9 mouse cellular contexts compared by ENCODE assay signal in the genomic region with DNA sequence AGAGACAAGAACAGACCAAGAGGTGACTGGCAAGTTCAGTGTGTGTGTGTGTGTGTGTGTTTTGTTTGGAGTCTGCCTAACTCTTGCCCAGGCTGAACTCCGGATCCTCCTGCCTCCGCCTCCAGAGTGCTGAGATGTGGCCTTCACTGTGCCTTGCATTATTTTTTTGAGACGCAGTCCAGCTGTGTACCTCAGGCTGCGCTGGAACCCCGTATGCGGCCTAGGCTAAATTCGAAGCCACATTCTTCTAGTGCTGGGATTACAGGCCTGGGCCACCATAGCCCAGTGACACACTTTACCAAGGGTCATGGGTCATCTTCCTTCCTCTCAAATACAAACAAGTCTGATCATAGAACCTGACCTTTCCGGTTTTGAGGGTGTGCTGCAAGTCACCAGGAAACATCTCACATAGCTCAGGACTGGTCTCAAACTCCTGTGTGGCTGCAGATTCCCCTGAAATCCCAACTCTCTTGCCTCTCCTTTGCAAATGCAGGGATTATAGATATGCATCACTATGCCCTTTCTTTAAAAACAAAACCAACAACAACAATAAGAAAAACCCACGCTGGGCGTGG. TPM values are rescaled to one million over a fixed set of nuclear protein-coding genes. Genes with fewer than 3 reads are reported as not detected.
A peak's percentile ranks its signal among the peaks of the same experiment; 100 is the strongest.
DNase-seq lines count a peak whose midpoint lies in the region; ATAC-seq and TF ChIP-seq lines count a peak whose summit lies in the region.
"Had no signal": no experiment of that assay in that cellular context is flagged by ENCODE, and none has a peak within 500 bp of the region (broad histone marks: within the 10 kb centered on the region; RNA-seq: fewer than 3 reads in every experiment).

No protein-coding gene starts in this region.

- TF ChIP-seq CTCF in liver, adult 2 months (IDR thresholded peaks at IDR 0.05; ENCODE audit: low read depth, low read length) = no peak

- ATAC-seq in intestine, embryonic 14.5 days (replicated peaks; ENCODE audit: low FRiP score, low TSS enrichment, low read depth) = no peak
- no peak for ATAC-seq in neural tube, embryonic 12.5 days (ENCODE audit: low FRiP score, low read depth)
- no peak for ATAC-seq in megakaryocyte-erythroid progenitor cell, adult 5-6 weeks (replicated peaks; ENCODE audit: low FRiP score, low TSS enrichment, poor library complexity, severe bottlenecking)
- no peak for ATAC-seq in CD4-positive, CD25-positive, alpha-beta regulatory T cell, adult 4 months

- TF ChIP-seq POLR2A in liver, adult 2 months (IDR thresholded peaks at IDR 0.05; ENCODE audit: extremely low read depth, insufficient read depth, low read length) = no peak

- no peaks in the 10 kb centered on the region for H3K27me3 ChIP-seq in liver, adult 2 months (ENCODE audit: control insufficient read depth, insufficient read depth, low read length)
- H3K27me3 ChIP-seq in embryonic facial prominence, embryonic 10.5 days (replicated peaks; ENCODE audit: low read depth, poor library complexity, severe bottlenecking) = no peaks in the 10 kb centered on the region
- H3K27me3 ChIP-seq in intestine, embryonic 14.5 days (replicated peaks; ENCODE audit: control insufficient read depth, insufficient read depth, low read length) = no peaks in the 10 kb centered on the region
- no peaks in the 10 kb centered on the region for H3K27me3 ChIP-seq in neural tube, embryonic 12.5 days (replicated peaks)

- no peaks in the 10 kb centered on the region for H3K9me3 ChIP-seq in embryonic facial prominence, embryonic 10.5 days
- H3K9me3 ChIP-seq in intestine, embryonic 14.5 days (ENCODE audit: control insufficient read depth, low read length) = no peaks in the 10 kb centered on the region
- no peaks in the 10 kb centered on the region for H3K9me3 ChIP-seq in neural tube, embryonic 12.5 days

- H3K4me2 ChIP-seq in intestine, embryonic 14.5 days (ENCODE audit: low read length) = peak overlapping the region; percentile 93
- H3K4me2 ChIP-seq in neural tube, embryonic 12.5 days (replicated peaks) = peak overlapping the region; percentile 92

- DNase-seq in liver, adult 2 months (ENCODE audit: extremely low read depth, low read depth, low spot score) = peak; percentile 86
- DNase-seq in liver = no peak
- DNase-seq in embryonic facial prominence, embryonic 10.5 days (ENCODE audit: low spot score) = no peak
- DNase-seq in intestine, embryonic 14.5 days (ENCODE audit: low spot score) = no peak
- no peak for DNase-seq in adrenal gland, adult 18-20 months (ENCODE audit: low spot score in 2 of 2)
- DNase-seq: thymus, postnatal 36 days had no signal

- peaks cover 17% of the 10 kb centered on the region for H3K36me3 ChIP-seq in liver, adult 2 months (ENCODE audit: control insufficient read depth, insufficient read depth, low read length)
- peaks cover 44% of the 10 kb centered on the region for H3K36me3 ChIP-seq in embryonic facial prominence, embryonic 10.5 days (replicated peaks)
- peaks cover 44% of the 10 kb centered on the region for H3K36me3 ChIP-seq in intestine, embryonic 14.5 days (ENCODE audit: control insufficient read depth, insufficient read depth, low read length)
- H3K36me3 ChIP-seq in neural tube, embryonic 12.5 days = peaks cover 39% of the 10 kb centered on the region

- H3K9ac ChIP-seq in liver, adult 2 months (ENCODE audit: low read depth, low read length) = peak overlapping the region; percentile 88
- H3K9ac ChIP-seq in intestine, embryonic 14.5 days (ENCODE audit: low read length) = peak overlapping the region; percentile 90
- peak overlapping the region; percentile 96 for H3K9ac ChIP-seq in neural tube, embryonic 12.5 days

- H3K4me3 ChIP-seq in liver, adult 2 months (ENCODE audit: insufficient read depth, low read depth, low read length) = peak overlapping the region; percentile 82
- peak overlapping the region; percentile 85 for H3K4me3 ChIP-seq in embryonic facial prominence, embryonic 10.5 days
- peak overlapping the region; percentile 89 for H3K4me3 ChIP-seq in intestine, embryonic 14.5 days (ENCODE audit: low read depth, low read length)
- H3K4me3 ChIP-seq in neural tube, embryonic 12.5 days = peak overlapping the region; percentile 79

- 27% methylated on average over 10 of the region's 10 CpGs for WGBS in liver, adult 2 months
- WGBS in embryonic facial prominence, embryonic 10.5 days = 77% methylated on average over 10 of the region's 10 CpGs
- 58% methylated on average over 10 of the region's 10 CpGs for WGBS in intestine, embryonic 14.5 days
- 81% methylated on average over 10 of the region's 10 CpGs for WGBS in neural tube, embryonic 12.5 days

- H3K27ac ChIP-seq in liver, adult 2 months (replicated peaks; ENCODE audit: insufficient read depth, low read depth, low read length) = peak overlapping the region; percentile 83
- H3K27ac ChIP-seq in embryonic facial prominence, embryonic 10.5 days (replicated peaks) = peak overlapping the region; percentile 91
- H3K27ac ChIP-seq in intestine, embryonic 14.5 days (ENCODE audit: low read depth) = peak overlapping the region; percentile 71
- 0 out of 2 replicates have a peak overlapping the region, but pooled peaks have one; percentile 33 for H3K27ac ChIP-seq in neural tube, embryonic 12.5 days

- peaks cover 13% of the 10 kb centered on the region; the same call in 1 of the 2 replicates for H3K4me1 ChIP-seq in liver, adult 2 months (ENCODE audit: control insufficient read depth, insufficient read depth, low read length)
- peaks cover 12% of the 10 kb centered on the region for H3K4me1 ChIP-seq in embryonic facial prominence, embryonic 10.5 days
- H3K4me1 ChIP-seq in intestine, embryonic 14.5 days (replicated peaks; ENCODE audit: control insufficient read depth, insufficient read depth, low read length) = peaks cover 7% of the 10 kb centered on the region; the same call in 1 of the 2 replicates
- H3K4me1 ChIP-seq in neural tube, embryonic 12.5 days = peaks cover 9% of the 10 kb centered on the region

- H3K79me2 ChIP-seq in liver, adult 2 months (ENCODE audit: control insufficient read depth, insufficient read depth, low read length) = no peaks in the 10 kb centered on the region

RNA-seq across cellular contexts. Expression of gene Ubxn1, which starts 1.1 kb away (rescaled TPM):
- total RNA-seq in liver, adult 2 months (2014; rRNA removed) = 82.7 and 88.4 TPM in 2 replicates
- 128 and 133 TPM in 2 replicates for polyA plus RNA-seq in liver, adult 2 months (2012; rRNA removed)
- 218 and 220 TPM in 2 replicates for polyA plus RNA-seq in embryonic facial prominence, embryonic 10.5 days (2016; fragmentation: Nextera tagmentation; extraction: Ambion mirVana)
- 162 and 166 TPM in 2 replicates for polyA plus RNA-seq in intestine, embryonic 14.5 days (2014; fragmentation: Nextera tagmentation; extraction: Ambion mirVana)
- polyA plus RNA-seq in neural tube, embryonic 12.5 days (2016; fragmentation: Nextera tagmentation; extraction: Ambion mirVana) = 186 and 193 TPM in 2 replicates
- 100 to 1,000 TPM; 178 to 202 TPM for total RNA-seq in adrenal gland, adult 18-20 months (2021)
- total RNA-seq in megakaryocyte-erythroid progenitor cell, adult 5-6 weeks (2014; fragmentation: Nextera tagmentation) = 148 and 194 TPM in 2 replicates
- 235 and 295 TPM in 2 replicates for total RNA-seq in megakaryocyte-erythroid progenitor cell, adult 5-6 weeks (2017)
- 10 to 100 TPM; 65.0 to 70.2 TPM for polyA plus RNA-seq in CD4-positive, CD25-positive, alpha-beta regulatory T cell, adult 4 months (2017; shearing (Covaris generic))

RNA-seq across cellular contexts. Expression of gene Uqcc3, which starts 8.4 kb away (rescaled TPM):
- 21.3 and 27.7 TPM in 2 replicates for total RNA-seq in liver, adult 2 months (2014; rRNA removed)
- polyA plus RNA-seq in liver, adult 2 months (2012; rRNA removed) = 32.6 and 38.8 TPM in 2 replicates
- polyA plus RNA-seq in embryonic facial prominence, embryonic 10.5 days (2016; fragmentation: Nextera tagmentation; extraction: Ambion mirVana) = 59.0 and 62.0 TPM in 2 replicates
- polyA plus RNA-seq in intestine, embryonic 14.5 days (2014; fragmentation: Nextera tagmentation; extraction: Ambion mirVana) = 57.1 and 63.9 TPM in 2 replicates
- polyA plus RNA-seq in neural tube, embryonic 12.5 days (2016; fragmentation: Nextera tagmentation; extraction: Ambion mirVana) = 62.2 and 66.0 TPM in 2 replicates
- 10 to 100 TPM; 55.2 to 65.6 TPM for total RNA-seq in adrenal gland, adult 18-20 months (2021)
- total RNA-seq in megakaryocyte-erythroid progenitor cell, adult 5-6 weeks (2014; fragmentation: Nextera tagmentation) = 46.7 and 54.1 TPM in 2 replicates
- 73.3 and 94.5 TPM in 2 replicates for total RNA-seq in megakaryocyte-erythroid progenitor cell, adult 5-6 weeks (2017)
- 10 to 100 TPM; 80.7 to 88.3 TPM for polyA plus RNA-seq in CD4-positive, CD25-positive, alpha-beta regulatory T cell, adult 4 months (2017; shearing (Covaris generic))

RNA-seq across cellular contexts. Expression of gene Lbhd1, which starts 11.2 kb away (rescaled TPM):
- total RNA-seq in liver, adult 2 months (2014; rRNA removed) = 2.5 and 3.4 TPM in 2 replicates
- polyA plus RNA-seq in liver, adult 2 months (2012; rRNA removed) = 1.2 and 1.3 TPM in 2 replicates
- polyA plus RNA-seq in embryonic facial prominence, embryonic 10.5 days (2016; fragmentation: Nextera tagmentation; extraction: Ambion mirVana) = 115 and 118 TPM in 2 replicates
- 78.6 and 79.2 TPM in 2 replicates for polyA plus RNA-seq in intestine, embryonic 14.5 days (2014; fragmentation: Nextera tagmentation; extraction: Ambion mirVana)
- 63.3 and 89.5 TPM in 2 replicates for polyA plus RNA-seq in neural tube, embryonic 12.5 days (2016; fragmentation: Nextera tagmentation; extraction: Ambion mirVana)
- 1 to 10 TPM; 6.4 to 7.1 TPM for total RNA-seq in adrenal gland, adult 18-20 months (2021)
- 27.8 and 35.8 TPM in 2 replicates for total RNA-seq in megakaryocyte-erythroid progenitor cell, adult 5-6 weeks (2014; fragmentation: Nextera tagmentation)
- total RNA-seq in megakaryocyte-erythroid progenitor cell, adult 5-6 weeks (2017) = 18.0 and 18.4 TPM in 2 replicates
- polyA plus RNA-seq in CD4-positive, CD25-positive, alpha-beta regulatory T cell, adult 4 months (2017; shearing (Covaris generic)) = 10 to 100 TPM; 58.1 to 77.2 TPM

RNA-seq across cellular contexts. Expression of gene Gm49403, which starts 11.4 kb away (rescaled TPM):
- total RNA-seq in liver, adult 2 months (2014; rRNA removed) = not detected in 2 replicates
- polyA plus RNA-seq in liver, adult 2 months (2012; rRNA removed) = not detected in 2 replicates
- polyA plus RNA-seq in embryonic facial prominence, embryonic 10.5 days (2016; fragmentation: Nextera tagmentation; extraction: Ambion mirVana) = not detected in 2 replicates
- polyA plus RNA-seq in intestine, embryonic 14.5 days (2014; fragmentation: Nextera tagmentation; extraction: Ambion mirVana) = not detected in 2 replicates
- not detected in 2 replicates for polyA plus RNA-seq in neural tube, embryonic 12.5 days (2016; fragmentation: Nextera tagmentation; extraction: Ambion mirVana)
- total RNA-seq in adrenal gland, adult 18-20 months (2021) = not detected
- not detected in 2 replicates for total RNA-seq in megakaryocyte-erythroid progenitor cell, adult 5-6 weeks (2014; fragmentation: Nextera tagmentation)
- not detected in 2 replicates for total RNA-seq in megakaryocyte-erythroid progenitor cell, adult 5-6 weeks (2017)
- not detected for polyA plus RNA-seq in CD4-positive, CD25-positive, alpha-beta regulatory T cell, adult 4 months (2017; shearing (Covaris generic))

RNA-seq across cellular contexts. Expression of gene 1810009A15Rik, which starts 16.3 kb away (rescaled TPM):
- 23.5 and 34.0 TPM in 2 replicates for total RNA-seq in liver, adult 2 months (2014; rRNA removed)
- polyA plus RNA-seq in liver, adult 2 months (2012; rRNA removed) = 10.8 and 13.6 TPM in 2 replicates
- polyA plus RNA-seq in embryonic facial prominence, embryonic 10.5 days (2016; fragmentation: Nextera tagmentation; extraction: Ambion mirVana) = 159 and 167 TPM in 2 replicates
- polyA plus RNA-seq in intestine, embryonic 14.5 days (2014; fragmentation: Nextera tagmentation; extraction: Ambion mirVana) = 92.8 and 95.9 TPM in 2 replicates
- 82.0 and 98.5 TPM in 2 replicates for polyA plus RNA-seq in neural tube, embryonic 12.5 days (2016; fragmentation: Nextera tagmentation; extraction: Ambion mirVana)
- 10 to 100 TPM; 44.6 to 47.1 TPM for total RNA-seq in adrenal gland, adult 18-20 months (2021)
- total RNA-seq in megakaryocyte-erythroid progenitor cell, adult 5-6 weeks (2014; fragmentation: Nextera tagmentation) = 76.6 and 113 TPM in 2 replicates
- 94.2 and 120 TPM in 2 replicates for total RNA-seq in megakaryocyte-erythroid progenitor cell, adult 5-6 weeks (2017)
- polyA plus RNA-seq in CD4-positive, CD25-positive, alpha-beta regulatory T cell, adult 4 months (2017; shearing (Covaris generic)) = 100 to 1,000 TPM; 102 to 103 TPM

Comparison
In these comparisons a context has a peak if more than half of its experiments do, and no peak if none do; other contexts are left out.
1. H3K27ac ChIP-seq: peak in every context shown above with its lines; median percentile 91 in embryonic facial prominence, embryonic 10.5 days; 83 in liver, adult 2 months; 71 in intestine, embryonic 14.5 days; 33 in neural tube, embryonic 12.5 days.
2. RNA of gene Lbhd1, which starts 11.2 kb away (polyA plus RNA-seq): 115 to 118 TPM in embryonic facial prominence, embryonic 10.5 days, 63.3 to 89.5 TPM in neural tube, embryonic 12.5 days, 78.6 to 79.2 TPM in intestine, embryonic 14.5 days and 58.1 to 77.2 TPM in CD4-positive, CD25-positive, alpha-beta regulatory T cell, adult 4 months; 1.2 to 1.3 TPM in liver, adult 2 months; every median in the first group is over 10 times any median in the second.
3. Peak in every context shown above with its lines, with median percentiles within 50 percentile points of each other: H3K4me3 ChIP-seq and H3K9ac ChIP-seq.